Mouse (Mus musculus): ENCODE measurements around the gene Hsfy2.

Gene Hsfy2

GRCm38 (mm10) chr1:56637335-56637734, at the start of gene Hsfy2:
Gene Hsfy2 (minus strand): TSS chr1:56637435.
- DNase-seq, result no peak

GRCm38 (mm10) chr1:56685053-56685557, 47.9 kb upstream of the Hsfy2 start:
- no peak for DNase-seq

DNA sequence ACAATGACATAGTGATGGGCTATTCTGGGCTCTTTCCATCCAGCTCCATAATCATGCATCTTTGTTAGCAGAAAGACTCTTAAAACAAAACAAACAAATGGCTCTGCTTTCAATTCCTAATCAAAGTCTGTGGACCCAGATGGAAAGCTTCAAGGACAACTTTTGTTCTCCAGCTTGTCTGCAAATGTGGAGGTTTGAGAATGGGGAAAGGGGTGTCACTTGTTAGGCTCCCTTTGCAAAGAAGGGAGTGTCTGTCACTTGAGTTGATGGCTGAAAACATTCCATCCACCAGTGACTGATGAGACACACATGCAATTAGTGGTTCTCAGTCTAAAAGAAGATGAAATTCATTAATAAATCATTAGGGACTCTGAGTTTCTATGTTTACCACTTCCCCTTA, 47.3 kb upstream of the Hsfy2 start:
- DNase-seq, result no peak

DNA sequence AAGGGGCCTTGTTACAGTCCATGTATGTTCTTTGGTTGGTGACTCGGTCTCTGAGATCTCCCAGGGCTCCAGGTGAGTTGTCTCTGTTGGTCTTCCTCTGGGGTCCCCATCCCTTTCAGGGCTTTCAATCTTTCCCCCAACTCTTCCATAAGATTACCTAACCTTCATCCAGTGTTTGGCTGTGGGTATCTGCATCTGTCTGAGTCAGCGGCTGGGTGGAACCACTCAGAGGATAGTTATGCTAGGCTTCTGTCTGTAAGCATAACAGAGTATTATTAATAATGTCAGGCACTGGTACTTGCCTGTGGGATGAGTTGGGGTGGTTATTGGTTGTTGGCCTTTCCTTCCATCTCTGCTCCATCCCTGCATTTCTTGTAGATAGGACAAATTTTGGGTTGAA, 44.0 kb upstream of the Hsfy2 start:
- DNase-seq, result no peak

DNA sequence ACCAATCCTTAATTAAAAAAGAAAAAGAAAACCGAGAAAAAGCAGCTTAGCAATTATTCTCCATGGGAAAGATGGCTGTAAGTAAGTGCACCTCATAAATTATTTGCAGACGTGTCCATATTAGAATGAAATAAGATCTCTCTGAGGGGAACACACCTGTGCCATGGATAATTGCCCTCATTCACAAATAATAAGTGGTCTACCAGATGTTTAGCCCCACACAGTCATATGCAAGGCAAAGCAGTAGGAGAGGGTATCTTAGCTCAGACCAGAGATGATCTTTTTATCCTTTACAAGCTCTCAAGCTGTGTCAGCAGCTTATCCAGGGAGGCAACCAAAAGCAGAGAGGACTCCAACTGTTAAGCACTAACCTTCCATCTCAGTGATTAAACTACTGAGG, 38.0 kb upstream of the Hsfy2 start:
- no peak for DNase-seq

DNA sequence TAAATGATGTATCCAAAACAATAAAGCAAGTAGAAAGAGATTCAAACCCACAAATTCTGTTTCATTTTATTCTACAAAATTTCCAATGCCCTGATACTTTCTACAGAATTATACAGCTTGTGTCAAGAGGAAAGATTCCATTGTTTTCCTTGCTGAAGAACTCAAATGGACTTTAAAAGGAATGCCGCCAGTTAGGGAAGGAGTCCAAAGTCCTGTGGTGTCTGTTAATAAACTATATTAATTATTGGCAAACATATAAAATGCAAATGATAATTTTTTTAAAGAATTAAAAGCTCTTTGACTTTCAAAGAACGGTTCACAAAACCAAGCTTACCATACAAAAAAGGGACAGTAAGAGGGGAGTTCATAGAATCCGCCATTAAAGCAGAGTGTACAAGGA, 37.4 kb upstream of the Hsfy2 start:
- no peak for DNase-seq

DNA sequence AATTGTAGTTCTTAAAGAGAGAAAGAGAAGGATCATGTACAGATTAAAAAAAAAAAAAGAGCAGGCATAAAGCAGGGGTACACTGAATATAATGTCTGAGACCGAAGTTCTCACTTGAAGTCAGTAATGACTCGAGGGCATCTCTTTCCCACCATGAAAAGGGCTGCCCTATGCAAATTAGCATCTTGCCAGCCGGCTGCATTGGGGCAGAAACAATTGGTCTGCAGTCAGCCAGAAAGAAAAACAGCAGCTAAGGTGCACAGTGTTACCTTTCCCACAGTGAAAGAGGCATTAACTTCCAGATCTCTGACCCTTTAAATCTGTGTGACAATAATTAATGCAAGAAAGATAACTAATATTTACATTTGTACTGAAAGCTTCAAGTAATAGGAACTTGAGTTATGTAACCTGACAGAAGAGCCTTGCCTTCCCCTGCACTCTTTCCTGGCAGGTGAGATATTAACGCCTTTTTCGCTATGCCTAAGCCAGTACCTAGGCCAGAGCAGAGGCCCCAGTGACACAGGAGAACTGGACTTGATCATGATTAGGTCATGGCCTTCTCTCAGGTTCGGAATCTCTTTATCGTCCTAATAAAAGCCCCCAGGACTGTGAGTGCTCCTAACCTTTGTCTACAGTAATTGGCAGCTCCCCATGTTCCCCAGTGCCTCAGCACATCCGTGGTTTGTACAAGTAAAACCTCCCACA, 34.2 kb upstream of the Hsfy2 start:
- no peak for DNase-seq

DNA sequence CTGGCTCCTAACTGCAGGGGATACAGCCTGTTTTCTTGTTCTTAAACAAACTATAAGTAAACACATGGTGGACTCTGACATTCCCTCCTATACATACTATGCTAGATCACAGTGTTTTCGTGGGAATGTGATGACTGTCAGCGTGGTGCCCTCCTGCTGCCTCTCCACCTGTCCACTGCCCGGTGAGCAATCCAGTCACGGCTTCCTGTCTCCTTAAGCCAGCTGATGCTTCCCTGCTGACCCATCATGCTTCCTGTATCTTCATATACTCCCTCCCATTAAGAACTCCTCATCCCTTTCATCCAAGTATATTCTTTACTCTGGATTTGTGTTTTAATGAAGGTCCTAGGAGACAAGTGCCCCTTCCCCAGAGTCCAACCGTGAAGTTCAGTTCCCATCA, 33.3 kb upstream of the Hsfy2 start:
- DNase-seq, result no peak

DNA sequence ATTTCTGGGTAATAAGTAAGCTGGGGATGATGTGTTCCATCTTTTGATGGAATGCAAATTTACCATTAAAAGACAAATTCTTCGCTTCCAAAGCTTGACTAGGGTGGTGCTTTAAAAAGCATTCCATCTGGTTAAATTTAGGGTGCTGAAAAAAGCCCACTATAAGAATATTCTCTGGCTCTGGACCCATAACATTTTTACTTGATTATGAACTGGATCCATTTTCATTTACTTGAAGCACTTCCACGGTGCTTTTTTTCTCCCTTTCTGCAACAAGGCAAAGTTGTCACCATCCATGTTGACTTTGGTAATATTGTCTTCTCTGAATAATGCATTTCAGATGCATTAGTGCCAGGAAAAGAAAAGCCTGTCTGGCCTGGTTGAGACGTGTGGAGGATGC, 27.4 kb upstream of the Hsfy2 start:
- DNase-seq, result no peak

DNA sequence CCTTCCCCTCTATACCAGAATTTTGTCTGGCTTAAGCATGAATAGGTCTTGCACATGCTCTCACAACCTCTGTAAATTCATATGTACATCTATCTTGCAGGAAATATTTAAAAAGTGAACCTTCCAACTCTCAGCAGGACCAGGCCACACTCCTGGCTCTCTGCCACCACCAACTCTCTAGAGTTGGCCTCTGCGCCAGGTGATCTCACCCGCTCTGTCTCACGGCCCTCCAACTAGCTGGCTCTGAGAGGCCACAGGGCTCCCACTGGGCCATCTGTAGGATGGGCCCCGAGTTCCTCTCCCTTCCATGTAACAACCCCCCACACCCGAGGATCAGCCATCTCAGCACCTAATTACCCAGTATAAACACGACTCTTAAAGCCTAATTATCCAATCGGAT, 10.4 kb downstream of the Hsfy2 start:
- no peak for DNase-seq

GRCm38 (mm10) chr1:56624304-56624703, 12.9 kb downstream of the Hsfy2 start:
- DNase-seq, result no peak

DNA sequence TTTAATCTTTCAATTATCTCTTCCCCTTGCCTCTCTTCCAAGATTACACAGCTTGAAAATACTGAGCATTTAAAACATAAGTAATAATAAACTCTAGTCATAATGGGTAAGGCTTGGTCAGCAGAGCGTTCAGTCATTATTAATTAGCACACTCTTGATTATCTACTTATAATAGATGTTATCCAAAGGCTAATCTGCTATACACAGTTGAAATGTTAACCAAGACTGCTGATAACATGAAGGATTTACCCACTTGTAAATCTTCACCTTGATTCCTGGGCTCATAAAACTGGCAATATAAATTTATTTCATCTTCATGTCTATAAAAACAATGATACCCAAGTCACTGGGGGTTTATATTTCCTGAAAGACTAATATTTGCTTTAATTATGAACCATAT, 24.9 kb downstream of the Hsfy2 start:
- no peak for DNase-seq

Data from lung, postnatal 10 days (tissue).